In the genomic region with DNA sequence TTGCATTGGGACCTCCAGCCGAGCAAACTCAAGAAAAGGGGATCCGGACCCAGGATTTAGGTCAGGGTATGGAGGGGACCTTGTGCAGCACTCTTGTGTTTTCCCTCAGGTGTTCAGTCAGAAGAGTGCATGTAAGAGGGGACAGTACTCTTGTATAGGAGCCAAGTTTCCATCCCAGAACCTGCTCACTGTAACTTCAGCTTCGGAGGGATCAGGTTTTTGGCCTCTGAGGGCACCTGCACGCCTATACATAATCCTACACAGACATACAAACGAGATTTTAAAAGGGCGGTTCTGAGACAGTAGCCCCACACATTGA, we compare ENCODE assay signal across 10 mouse cellular contexts. TPM values are rescaled to one million over a fixed set of nuclear protein-coding genes. Genes with fewer than 3 reads are reported as not detected.
DNase-seq lines count a peak whose midpoint lies in the region; ATAC-seq and TF ChIP-seq lines count a peak whose summit lies in the region.
"Had no signal": no experiment of that assay in that cellular context is flagged by ENCODE, and none has a peak within 500 bp of the region (broad histone marks: within the 10 kb centered on the region; RNA-seq: fewer than 3 reads in every experiment).

No protein-coding gene starts in this region.

- 0 out of 2 replicates have a peak overlapping the region, but pooled peaks have one; percentile 86 for H3K27ac ChIP-seq in heart, embryonic 11.5 days (ENCODE audit: low read depth, low read length)
- no peak overlapping the region for H3K27ac ChIP-seq in CH12.LX (ENCODE audit: insufficient read depth, low read depth)
- H3K27ac ChIP-seq in forebrain, embryonic 15.5 days (replicated peaks) = peak overlapping the region; percentile 95; the same call in 1 of the 2 replicates
- peak overlapping the region; percentile 83 for H3K27ac ChIP-seq in liver, postnatal 0 days (ENCODE audit: low read depth)

- in situ Hi-C loops in CH12.LX (cut with MboI; ENCODE audit: low pct_ligation_motif_present, low pct_unique_long_range_greater_than_20kb, low sequenced_read_pairs) = loop anchor here (5.0 kb wide), 1 partner anchor 43 kb away; no protein-coding TSS in a partner anchor

- ATAC-seq in heart, embryonic 11.5 days (replicated peaks; ENCODE audit: insufficient number of reproducible peaks, low FRiP score, low TSS enrichment) = no peak
- ATAC-seq in forebrain, embryonic 15.5 days (replicated peaks) = peak; percentile 1; the same call in 1 of the 2 replicates
- no peak for ATAC-seq in liver, postnatal 0 days

- peaks cover 38% of the 10 kb centered on the region for H3K79me2 ChIP-seq in CH12.LX (replicated peaks; ENCODE audit: control insufficient read depth, extremely low read depth, insufficient read depth, poor library complexity, severe bottlenecking)

- no peak for TF ChIP-seq EP300 in CH12.LX (IDR thresholded peaks at IDR 0.05; ENCODE audit: low read length)
- TF ChIP-seq EP300 in liver, postnatal 0 days (IDR thresholded peaks at IDR 0.05; ENCODE audit: low read depth) = no peak

- no peak for DNase-seq in heart, postnatal 10 days
- DNase-seq in CH12.LX (ENCODE audit: extremely low read depth) = no peak
- no peak for DNase-seq in liver, postnatal 0 days
- DNase-seq in adrenal gland, adult 18-20 months (ENCODE audit: low spot score in 2 of 2) = no peak
- no peak for DNase-seq in MN1 (ENCODE audit: low spot score)
- DNase-seq in urinary bladder, postnatal 36 days (ENCODE audit: low spot score in 2 of 2) = no peak

- no peak for TF ChIP-seq CTCF in CH12.LX (conservative IDR thresholded peaks at IDR 0.05 in 1 of 2, IDR thresholded peaks at IDR 0.05 in 1 of 2; ENCODE audit: low read depth in 2 of 2, low read length in 2 of 2)
- TF ChIP-seq CTCF in liver, postnatal 0 days (IDR thresholded peaks at IDR 0.05; ENCODE audit: low read depth) = no peak

- intact Hi-C loops in heart, postnatal 10 days (cut with DNase I) = loop anchor here (2.0 kb wide), 2 partner anchors 15 to 45 kb away; partner anchors contain the start of genes Dnaaf1, Hsdl1 and Taf1c

- H3K9me3 ChIP-seq in heart, embryonic 11.5 days (replicated peaks; ENCODE audit: control insufficient read depth, low read length) = no peaks in the 10 kb centered on the region
- no peaks in the 10 kb centered on the region for H3K9me3 ChIP-seq in CH12.LX (replicated peaks; ENCODE audit: low read length)
- H3K9me3 ChIP-seq in forebrain, embryonic 15.5 days = no peaks in the 10 kb centered on the region
- no peaks in the 10 kb centered on the region for H3K9me3 ChIP-seq in liver, postnatal 0 days (ENCODE audit: low read length)

- H3K4me1 ChIP-seq in heart, embryonic 11.5 days (ENCODE audit: control insufficient read depth, insufficient read depth, low read length) = peaks cover 19% of the 10 kb centered on the region
- H3K4me1 ChIP-seq in CH12.LX (ENCODE audit: control insufficient read depth in 1 of 2, insufficient read depth in 2 of 2) = peaks cover 3 to 37% of the 10 kb centered on the region in 2 experiments; a peak in 3 of 4 replicates
- H3K4me1 ChIP-seq in forebrain, embryonic 15.5 days = peaks cover 34% of the 10 kb centered on the region
- peaks cover 29% of the 10 kb centered on the region for H3K4me1 ChIP-seq in liver, postnatal 0 days (ENCODE audit: insufficient read depth)

- no peaks in the 10 kb centered on the region for H3K27me3 ChIP-seq in heart, embryonic 11.5 days (ENCODE audit: control insufficient read depth, insufficient read depth, low read length)
- no peaks in the 10 kb centered on the region for H3K27me3 ChIP-seq in CH12.LX (replicated peaks)
- no peaks in the 10 kb centered on the region for H3K27me3 ChIP-seq in forebrain, embryonic 15.5 days
- no peaks in the 10 kb centered on the region for H3K27me3 ChIP-seq in liver, postnatal 0 days (ENCODE audit: insufficient read depth, low read length)

- peaks cover 9% of the 10 kb centered on the region for H3K36me3 ChIP-seq in heart, embryonic 11.5 days (ENCODE audit: control insufficient read depth, insufficient read depth, low read length)
- peaks cover 17 to 47% of the 10 kb centered on the region in 2 experiments for H3K36me3 ChIP-seq in CH12.LX (replicated peaks in 1 of 2; ENCODE audit: control insufficient read depth in 1 of 2, insufficient read depth in 1 of 2, low read length in 1 of 2)
- H3K36me3 ChIP-seq in forebrain, embryonic 15.5 days = peaks cover 18% of the 10 kb centered on the region
- peaks cover 12% of the 10 kb centered on the region for H3K36me3 ChIP-seq in liver, postnatal 0 days (replicated peaks; ENCODE audit: insufficient read depth, low read length)

- no peak for TF ChIP-seq RAD21 in CH12.LX (IDR thresholded peaks at IDR 0.05; ENCODE audit: low read depth, low read length)

- H3K4me2 ChIP-seq in heart, embryonic 11.5 days = peak overlapping the region; percentile 73
- H3K4me2 ChIP-seq in CH12.LX (ENCODE audit: insufficient read depth, low read depth, poor library complexity, severe bottlenecking) = peak overlapping the region; percentile 69
- peak overlapping the region; percentile 90 for H3K4me2 ChIP-seq in forebrain, embryonic 15.5 days (replicated peaks)
- H3K4me2 ChIP-seq in liver, postnatal 0 days (ENCODE audit: low read depth, low read length) = peak overlapping the region; percentile 92

- TF ChIP-seq POLR2A in CH12.LX (IDR thresholded peaks at IDR 0.05; ENCODE audit: low read depth, low read length) = no peak

- dilution Hi-C loops in CH12.LX (cut with MboI; ENCODE audit: extremely low pct_ligation_motif_present, extremely low pct_unique_long_range_greater_than_20kb, low sequenced_read_pairs) = no loop called here

- H3K4me3 ChIP-seq in heart, embryonic 11.5 days (ENCODE audit: low read depth, low read length) = no peak overlapping the region; the same call in 1 of the 2 replicates
- H3K4me3 ChIP-seq in CH12.LX (replicated peaks in 1 of 3; ENCODE audit: low read depth in 2 of 3, low read length in 2 of 3, poor library complexity in 1 of 3) = peak overlapping the region in 1 of 3 experiments; percentile 76
- no peak overlapping the region for H3K4me3 ChIP-seq in forebrain, embryonic 15.5 days
- peak overlapping the region; percentile 89; the same call in 1 of the 2 replicates for H3K4me3 ChIP-seq in liver, postnatal 0 days (ENCODE audit: low read depth, low read length)

- WGBS in heart, embryonic 11.5 days (ENCODE audit: insufficient replicate concordance) = 79% methylated on average over 6 of the region's 6 CpGs
- WGBS in forebrain, embryonic 15.5 days = 89% methylated on average over 6 of the region's 6 CpGs
- 83% methylated on average over 6 of the region's 6 CpGs for WGBS in liver, postnatal 0 days (ENCODE audit: insufficient replicate concordance)

- no peak overlapping the region for H3K9ac ChIP-seq in heart, embryonic 11.5 days (ENCODE audit: low read depth, low read length)
- peak overlapping the region; percentile 79 for H3K9ac ChIP-seq in CH12.LX (ENCODE audit: insufficient read depth, low read depth)
- H3K9ac ChIP-seq in forebrain, embryonic 15.5 days (replicated peaks) = no peak overlapping the region
- H3K9ac ChIP-seq in liver, postnatal 0 days (replicated peaks) = peak overlapping the region; percentile 89; the same call in 1 of the 2 replicates

TF ChIP-seq in CH12.LX, 34 proteins besides CTCF, POLR2A, EP300 and RAD21 (continues in another document):
- no peak for TF ChIP-seq MYC (IDR thresholded peaks at IDR 0.05; ENCODE audit: low read depth, low read length)

RNA-seq across cellular contexts. Expression of gene Mbtps1, which starts 0.8 kb away (rescaled TPM):
- 63.6 and 80.5 TPM in 2 replicates for polyA plus RNA-seq in heart, embryonic 11.5 days (2014; fragmentation: Nextera tagmentation; extraction: Ambion mirVana)
- 10 to 100 TPM; 66.8 to 67.7 TPM for total RNA-seq in heart, postnatal 10 days (2021)
- 32.6 and 33.8 TPM in 2 replicates for total RNA-seq in CH12.LX (2012; rRNA removed)
- total RNA-seq in CH12.LX (2014; rRNA removed) = 27.8 and 40.7 TPM in 2 replicates
- polyA plus RNA-seq in CH12.LX (2012; ENCODE audit: insufficient read length, low read depth) = 38.3 and 41.1 TPM in 2 replicates
- 65.8 and 67.8 TPM in 2 replicates for polyA plus RNA-seq in forebrain, embryonic 15.5 days (2015; fragmentation: Nextera tagmentation; extraction: Ambion mirVana)
- polyA plus RNA-seq in liver, postnatal 0 days (2015; fragmentation: Nextera tagmentation; extraction: Ambion mirVana) = 17.3 and 20.1 TPM in 2 replicates
- 10 to 100 TPM; 74.1 to 93.5 TPM for total RNA-seq in adrenal gland, adult 18-20 months (2021)

RNA-seq across cellular contexts. Expression of gene Hsdl1, which starts 15.6 kb away (rescaled TPM):
- polyA plus RNA-seq in heart, embryonic 11.5 days (2014; fragmentation: Nextera tagmentation; extraction: Ambion mirVana) = 36.3 and 37.3 TPM in 2 replicates
- 10 to 100 TPM; 17.6 to 18.2 TPM for total RNA-seq in heart, postnatal 10 days (2021)
- 11.6 and 13.6 TPM in 2 replicates for total RNA-seq in CH12.LX (2012; rRNA removed)
- total RNA-seq in CH12.LX (2014; rRNA removed) = 8.2 and 8.6 TPM in 2 replicates
- 5.4 and 5.7 TPM in 2 replicates for polyA plus RNA-seq in CH12.LX (2012; ENCODE audit: insufficient read length, low read depth)
- polyA plus RNA-seq in forebrain, embryonic 15.5 days (2015; fragmentation: Nextera tagmentation; extraction: Ambion mirVana) = 156 and 161 TPM in 2 replicates
- polyA plus RNA-seq in liver, postnatal 0 days (2015; fragmentation: Nextera tagmentation; extraction: Ambion mirVana) = 11.7 and 12.5 TPM in 2 replicates
- total RNA-seq in adrenal gland, adult 18-20 months (2021) = 10 to 100 TPM; 22.3 to 45.4 TPM

RNA-seq across cellular contexts. Expression of gene Dnaaf1, which starts 15.7 kb away (rescaled TPM):
- 0.26 and 0.38 TPM in 2 replicates for polyA plus RNA-seq in heart, embryonic 11.5 days (2014; fragmentation: Nextera tagmentation; extraction: Ambion mirVana)
- not detected for total RNA-seq in heart, postnatal 10 days (2021)
- total RNA-seq in CH12.LX (2012; rRNA removed) (0.25 TPM in 2 replicates), CH12.LX (2014; rRNA removed) (not detected in 2 replicates)
- polyA plus RNA-seq in CH12.LX (2012; ENCODE audit: insufficient read length, low read depth) = not detected in 2 replicates
- 0.15 and 0.51 TPM in 2 replicates for polyA plus RNA-seq in forebrain, embryonic 15.5 days (2015; fragmentation: Nextera tagmentation; extraction: Ambion mirVana)
- 0.07 TPM in 1 of 2 replicates, not detected in the other for polyA plus RNA-seq in liver, postnatal 0 days (2015; fragmentation: Nextera tagmentation; extraction: Ambion mirVana)
- not detected for total RNA-seq in adrenal gland, adult 18-20 months (2021)
- total RNA-seq: neutrophil, adult 5-6 weeks had no signal
- polyA plus RNA-seq: inflammation-experienced regulatory T-cells, adult 6 months had no signal

RNA-seq across cellular contexts. Expression of gene Taf1c, which starts 45.7 kb away (rescaled TPM):
- polyA plus RNA-seq in heart, embryonic 11.5 days (2014; fragmentation: Nextera tagmentation; extraction: Ambion mirVana) = 7.1 and 8.0 TPM in 2 replicates
- total RNA-seq in heart, postnatal 10 days (2021) = 1 to 10 TPM; 3.9 to 4.7 TPM
- total RNA-seq in CH12.LX (2012; rRNA removed) (12.1 and 14.6 TPM in 2 replicates), CH12.LX (2014; rRNA removed) (8.7 and 11.0 TPM in 2 replicates)
- polyA plus RNA-seq in CH12.LX (2012; ENCODE audit: insufficient read length, low read depth) = 14.9 and 15.5 TPM in 2 replicates
- polyA plus RNA-seq in forebrain, embryonic 15.5 days (2015; fragmentation: Nextera tagmentation; extraction: Ambion mirVana) = 17.6 and 18.8 TPM in 2 replicates
- polyA plus RNA-seq in liver, postnatal 0 days (2015; fragmentation: Nextera tagmentation; extraction: Ambion mirVana) = 2.4 and 2.7 TPM in 2 replicates
- 10 to 100 TPM; 11.9 to 15.5 TPM for total RNA-seq in adrenal gland, adult 18-20 months (2021)

RNA-seq across cellular contexts. Expression of gene Adad2, which starts 53.2 kb away (rescaled TPM):
- polyA plus RNA-seq in heart, embryonic 11.5 days (2014; fragmentation: Nextera tagmentation; extraction: Ambion mirVana) = not detected in 2 replicates
- not detected for total RNA-seq in heart, postnatal 10 days (2021)
- not detected in 2 replicates for total RNA-seq in CH12.LX (2012; rRNA removed)
- not detected in 2 replicates for total RNA-seq in CH12.LX (2014; rRNA removed)
- not detected in 2 replicates for polyA plus RNA-seq in CH12.LX (2012; ENCODE audit: insufficient read length, low read depth)
- polyA plus RNA-seq in forebrain, embryonic 15.5 days (2015; fragmentation: Nextera tagmentation; extraction: Ambion mirVana) = not detected in 2 replicates
- not detected in 2 replicates for polyA plus RNA-seq in liver, postnatal 0 days (2015; fragmentation: Nextera tagmentation; extraction: Ambion mirVana)
- total RNA-seq in adrenal gland, adult 18-20 months (2021) = not detected
- total RNA-seq: neutrophil, adult 5-6 weeks had no signal
- polyA plus RNA-seq: inflammation-experienced regulatory T-cells, adult 6 months had no signal

Comparison
In these comparisons a context has a peak if more than half of its experiments do, and no peak if none do; other contexts are left out.
1. H3K9ac ChIP-seq: peak in CH12.LX (single experiment) and liver, postnatal 0 days (single experiment); none in heart, embryonic 11.5 days (single experiment) and forebrain, embryonic 15.5 days (single experiment).
2. Peak in every context shown above with its lines, with median percentiles within 50 percentile points of each other: H3K4me2 ChIP-seq.